Mouse (Mus musculus): ENCODE measurements around the gene Wrb. TPM values are rescaled to one million over a fixed set of nuclear protein-coding genes. Genes with fewer than 3 reads are reported as not detected.

The Wrb gene
- total RNA-seq, 1 experiment from 2014 or later: 38.5 TPM

- DNase-seq: peak; percentile 36
Observed at GRCm38 (mm10) chr16:96158511-96159080, 13.4 kb downstream of the Wrb start.

GRCm38 (mm10) chr16:96159091-96159731 lies 14.0 kb downstream of the Wrb start:
- DNase-seq: peak; percentile 70

GRCm38 (mm10) chr16:96159794-96160346 lies 14.7 kb downstream of the Wrb start:
- DNase-seq: no peak

- no peak for DNase-seq
Observed at GRCm38 (mm10) chr16:96160927-96161326, 15.7 kb downstream of the Wrb start.

- DNase-seq: no peak
Observed at GRCm38 (mm10) chr16:96161336-96161735, 16.1 kb downstream of the Wrb start.

- no peak for DNase-seq
Observed at GRCm38 (mm10) chr16:96165723-96166264, 20.6 kb downstream of the Wrb start.

GRCm38 (mm10) chr16:96168837-96169236 lies 23.6 kb downstream of the Wrb start:
- DNase-seq: no peak

GRCm38 (mm10) chr16:96173648-96174047 lies 28.4 kb downstream of the Wrb start:
- no peak for DNase-seq

- no peak for DNase-seq
Observed at GRCm38 (mm10) chr16:96175399-96175798, 30.2 kb downstream of the Wrb start.

GRCm38 (mm10) chr16:96179156-96179555 lies 33.9 kb downstream of the Wrb start:
- no peak for DNase-seq

- DNase-seq: no peak
Observed at GRCm38 (mm10) chr16:96187619-96188018, 42.4 kb downstream of the Wrb start.

- peak; percentile 100 for DNase-seq
Observed at GRCm38 (mm10) chr16:96191531-96192506, 46.6 kb downstream of the Wrb start, which contains the start of gene Lca5l. TSS of gene Lca5l (minus strand) at chr16:96192271.

GRCm38 (mm10) chr16:96199913-96200701 lies 54.9 kb downstream of the Wrb start, which contains the start of gene Sh3bgr:
TSS of gene Sh3bgr (plus strand) at chr16:96200450.
- peak; percentile 77 for DNase-seq

- DNase-seq: no peak
Observed at GRCm38 (mm10) chr16:96200702-96201028, 55.5 kb downstream of the Wrb start.

GRCm38 (mm10) chr16:96201485-96202232 lies 56.5 kb downstream of the Wrb start:
- peak; percentile 10 for DNase-seq

Other genes with a start within 250 kb of the Wrb start
- 33.5 and 40.3 TPM in 2 replicates for gene Psmg1, start 154.4 kb upstream of the Wrb start, total RNA-seq (2021)
- 80.8 and 101 TPM in 2 replicates for gene Brwd1, start 62.9 kb upstream of the Wrb start, total RNA-seq (2021)
- gene Hmgn1, start 17.7 kb upstream of the Wrb start, total RNA-seq (2021): 234 and 254 TPM in 2 replicates
- 3.0 and 3.6 TPM in 2 replicates for gene Lca5l, start 46.9 kb downstream of the Wrb start, total RNA-seq (2021)
- gene Sh3bgr, start 55.0 kb downstream of the Wrb start, total RNA-seq (2021): 24.7 and 28.6 TPM in 2 replicates
- gene B3galt5, start 90.4 kb downstream of the Wrb start, total RNA-seq (2021): 0.24 TPM in 1 of 2 replicates, not detected in the other

Data from adrenal gland, postnatal 25 days (tissue).